Mouse (Mus musculus) brain, embryonic 18.5 days (tissue): ENCODE measurements around the gene Cdk19.
"Not testable (repeated sequence)": the region's sequence is repeated elsewhere in the genome, so short reads cannot be mapped to it uniquely, and the experiment has no call there.

Experiments
- DNase-seq: peaks from one replicate; pipeline ENCODE4 v3.0.0-alpha.2; 2012; ENCODE audit warnings: low read depth, low spot score

Cdk19 gene

GRCm38 (mm10) chr10:40523312-40523975 lies 184.1 kb downstream of the Cdk19 start:
- no peak for DNase-seq

- no peak for DNase-seq
These were observed 184.9 kb downstream of the Cdk19 start for GRCm38 (mm10) chr10:40524032-40524806.

DNA sequence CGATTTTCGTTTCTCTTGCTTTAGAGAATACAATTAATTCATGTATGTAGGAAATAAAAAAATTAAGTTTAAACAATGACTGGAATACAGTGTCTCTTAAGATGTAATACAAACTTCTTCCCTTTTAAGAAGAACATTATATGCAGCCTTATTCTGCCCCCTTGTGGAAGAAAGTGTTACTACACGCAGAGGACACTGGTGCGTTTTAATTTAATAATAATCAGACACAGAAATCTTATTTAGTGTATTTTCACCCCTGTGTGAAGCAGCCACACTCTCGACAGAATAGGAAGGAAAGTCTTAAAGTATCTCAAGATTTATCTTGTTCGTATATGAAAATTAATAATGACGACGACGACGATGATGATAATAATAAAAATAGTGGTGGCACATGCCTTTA lies 185.6 kb downstream of the Cdk19 start:
- peak; percentile 46 for DNase-seq

DNA sequence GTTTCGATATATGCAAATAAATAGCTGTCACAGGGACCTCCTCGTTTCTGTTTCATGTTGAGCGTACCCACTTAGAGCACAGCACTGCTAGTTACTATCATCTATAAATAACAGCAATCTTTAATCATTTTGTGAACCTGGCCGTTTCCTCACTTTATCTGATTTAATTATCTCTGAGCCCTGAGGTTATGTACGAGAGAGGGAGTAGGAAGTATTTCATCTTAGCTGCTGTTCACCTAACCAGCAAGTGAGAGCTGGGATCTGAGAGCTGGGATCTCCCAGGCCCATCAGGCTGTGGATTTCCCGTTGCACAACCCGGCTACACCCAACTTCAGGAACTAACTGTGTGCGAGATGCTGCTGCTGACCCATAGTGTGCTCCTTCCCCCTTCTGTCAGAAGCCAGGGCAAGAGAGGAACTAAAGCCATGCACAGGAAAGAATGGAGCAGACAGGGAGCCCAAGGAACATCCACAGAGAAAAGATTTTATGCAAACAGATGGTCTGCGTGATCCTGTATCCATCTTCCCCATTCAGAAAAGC lies 186.3 kb downstream of the Cdk19 start:
- DNase-seq, result no peak

GRCm38 (mm10) chr10:40526301-40526761 lies 187.0 kb downstream of the Cdk19 start:
- no peak for DNase-seq

- no peak for DNase-seq
These were observed 187.6 kb downstream of the Cdk19 start for GRCm38 (mm10) chr10:40526986-40527385.

DNA sequence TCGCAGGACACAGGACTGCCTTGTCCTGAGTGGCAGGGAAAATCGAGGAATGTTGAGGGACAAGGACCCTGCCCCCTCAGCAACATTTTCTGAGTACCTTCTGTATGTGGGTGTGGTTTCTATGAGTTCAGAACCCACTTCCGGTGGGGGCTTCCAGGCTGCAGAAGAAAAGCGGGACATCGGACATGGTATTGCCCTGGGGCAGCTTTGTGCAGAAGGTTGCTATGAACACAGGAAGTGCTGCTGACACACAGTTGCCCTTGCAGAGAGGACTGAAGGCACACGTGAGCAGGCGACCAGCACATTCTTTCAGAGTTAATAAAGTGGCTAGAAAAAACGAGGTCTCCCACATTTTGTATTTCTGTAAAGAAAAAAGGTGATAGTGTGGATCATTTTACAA lies 188.2 kb downstream of the Cdk19 start:
- no peak for DNase-seq

DNA sequence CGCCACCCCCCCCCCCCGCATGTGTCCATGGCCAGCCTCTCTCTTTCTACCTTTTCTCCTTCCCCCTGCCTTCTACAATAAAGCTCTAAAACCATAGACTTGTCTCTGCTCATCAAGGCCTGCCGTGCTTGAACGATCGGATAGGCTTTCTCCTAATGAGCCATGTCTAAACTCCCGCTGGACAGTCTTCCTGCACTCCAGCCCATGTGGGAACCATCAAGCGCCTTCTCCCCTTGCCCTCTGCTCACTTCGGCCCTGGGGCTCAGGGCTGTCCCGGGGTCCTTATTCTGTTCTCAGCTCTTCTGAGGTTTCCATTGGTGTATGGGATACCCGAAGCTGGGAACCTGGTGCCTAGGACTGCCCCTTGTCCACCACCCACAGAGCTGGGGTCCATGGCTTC lies 189.3 kb downstream of the Cdk19 start:
- no peak for DNase-seq

GRCm38 (mm10) chr10:40529617-40530016 lies 190.3 kb downstream of the Cdk19 start:
- DNase-seq, result no peak

DNA sequence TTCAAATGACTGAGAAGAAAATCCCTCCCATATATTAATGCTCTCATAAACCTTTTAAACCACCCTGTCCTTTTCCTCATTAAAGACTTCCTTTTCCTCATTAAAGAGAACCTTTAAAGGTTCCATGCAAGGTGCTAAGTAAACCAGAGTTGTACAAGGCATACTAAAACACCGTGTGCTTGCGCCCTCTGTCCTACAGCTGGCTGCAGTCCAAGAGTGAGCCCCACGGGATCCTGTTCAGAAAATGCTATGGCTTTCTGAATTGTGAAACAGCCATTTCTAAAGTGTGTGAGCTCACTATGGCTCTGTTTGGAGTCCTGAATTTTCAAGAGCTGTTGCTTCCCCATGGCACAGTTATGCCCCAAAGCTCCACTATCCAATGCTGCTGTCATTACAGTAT lies 191.3 kb downstream of the Cdk19 start:
- no peak for DNase-seq

- not testable (repeated sequence) for DNase-seq
These were observed 193.2 kb downstream of the Cdk19 start for GRCm38 (mm10) chr10:40532586-40532985.
